27 mouse cellular contexts compared by ENCODE assay signal in genomic region chr4:16291961-16292360, GRCm38 (mm10).
"Had no signal": no experiment of that assay in that cellular context is flagged by ENCODE, and none has a peak within 500 bp of the region (broad histone marks: within the 10 kb centered on the region; RNA-seq: fewer than 3 reads in every experiment).

No protein-coding gene starts in this region.

- H3K27me3 ChIP-seq: heart, embryonic 13.5 days; heart, embryonic 15.5 days; hindbrain, embryonic 12.5 days; intestine, embryonic 15.5 days; limb, embryonic 13.5 days; liver, embryonic 13.5 days; liver, embryonic 15.5 days had no signal

- H3K4me3 ChIP-seq: heart, adult 2 months; heart, embryonic 13.5 days; heart, embryonic 15.5 days; hindbrain, embryonic 10.5 days; hindbrain, embryonic 12.5 days; intestine, embryonic 15.5 days; layer of hippocampus, adult 2 months; limb, embryonic 13.5 days; liver, embryonic 13.5 days; liver, embryonic 15.5 days had no signal

- H3K36me3 ChIP-seq: heart, embryonic 13.5 days; heart, embryonic 15.5 days; hindbrain, embryonic 10.5 days; hindbrain, embryonic 12.5 days; intestine, embryonic 15.5 days; limb, embryonic 13.5 days; liver, embryonic 13.5 days; liver, embryonic 15.5 days had no signal

- H3K4me2 ChIP-seq: heart, embryonic 11.5 days; heart, embryonic 13.5 days; heart, embryonic 15.5 days; hindbrain, embryonic 12.5 days; hindbrain, embryonic 14.5 days; intestine, embryonic 15.5 days; limb, embryonic 13.5 days; liver, embryonic 11.5 days; liver, embryonic 13.5 days; liver, embryonic 15.5 days had no signal

- H3K9me3 ChIP-seq: heart, embryonic 13.5 days; heart, embryonic 15.5 days; hindbrain, embryonic 10.5 days; hindbrain, embryonic 12.5 days; intestine, embryonic 15.5 days; limb, embryonic 13.5 days; liver, embryonic 13.5 days; liver, embryonic 15.5 days had no signal

- H3K27ac ChIP-seq: heart, adult 2 months; heart, embryonic 13.5 days; heart, embryonic 15.5 days; hindbrain, embryonic 10.5 days; hindbrain, embryonic 12.5 days; hindbrain, embryonic 14.5 days; intestine, embryonic 15.5 days; layer of hippocampus, adult 2 months; limb, embryonic 13.5 days; liver, embryonic 13.5 days; liver, embryonic 15.5 days had no signal

- DNase-seq: gastrocnemius, postnatal 14 days; gastrocnemius, postnatal 36 days; heart, adult 11 months; heart, adult 2 months; heart, postnatal 14 days; heart, postnatal 4 days; kidney, adult 18-20 months; kidney, adult 8-10 months; kidney, postnatal 10 days; kidney, postnatal 25 days; kidney, postnatal 4 days; liver; liver, embryonic 13.5 days had no signal

- H3K9ac ChIP-seq: heart, embryonic 13.5 days; heart, embryonic 15.5 days; hindbrain, embryonic 12.5 days; hindbrain, embryonic 14.5 days; intestine, embryonic 15.5 days; limb, embryonic 13.5 days; liver, embryonic 13.5 days; liver, embryonic 15.5 days had no signal

- H3K4me1 ChIP-seq: heart, embryonic 13.5 days; heart, embryonic 15.5 days; hindbrain, embryonic 10.5 days; hindbrain, embryonic 12.5 days; intestine, embryonic 15.5 days; limb, embryonic 13.5 days; liver, embryonic 13.5 days; liver, embryonic 15.5 days had no signal

- ATAC-seq: hindbrain, embryonic 16.5 days; inflammation-experienced regulatory T-cells, adult 6 months; intestine, embryonic 15.5 days; intestine, postnatal 0 days had no signal
